Mouse (Mus musculus) gastrocnemius, adult 18-20 months (tissue): ENCODE data around the gene Myl10. TPM values are rescaled to one million over a fixed set of nuclear protein-coding genes. Genes with fewer than 3 reads are reported as not detected.
A peak's percentile ranks its signal among the peaks of the same experiment; 100 is the strongest.
"Not testable (repeated sequence)": the region's sequence is repeated elsewhere in the genome, so short reads cannot be mapped to it uniquely, and the experiment has no call there.

ENCODE experiments used
- DNase-seq: peaks from one replicate; pipeline ENCODE4 v3.0.0; 2021; ENCODE audit warnings: low spot score
- long read RNA-seq, 2 experiments: library from polyadenylated mRNA; stranded (forward); transcript quantifications; one replicate each; pipeline ENCODE4 v2.0.0; 2021
- total RNA-seq, 2 experiments: library from RNA; stranded (reverse); gene quantifications; 2 replicates each; pipeline ENCODE4 v1.2.3; 2021

Gene Myl10
- total RNA-seq = 1 to 10 TPM; 3.4 to 7.0 TPM
- long read RNA-seq, experiment 1 = 0 reads
- long read RNA-seq, experiment 2 = 0 reads

- DNase-seq = no peak
Observed at GRCm38 (mm10) chr5:136692784-136693183, at the start of gene Myl10. Gene Myl10 (plus strand): TSS chr5:136693146.

GRCm38 (mm10) chr5:136646731-136647328 lies 46.1 kb upstream of the Myl10 start:
- no peak for DNase-seq

GRCm38 (mm10) chr5:136649071-136649470 lies 43.9 kb upstream of the Myl10 start:
- DNase-seq = no peak

DNA sequence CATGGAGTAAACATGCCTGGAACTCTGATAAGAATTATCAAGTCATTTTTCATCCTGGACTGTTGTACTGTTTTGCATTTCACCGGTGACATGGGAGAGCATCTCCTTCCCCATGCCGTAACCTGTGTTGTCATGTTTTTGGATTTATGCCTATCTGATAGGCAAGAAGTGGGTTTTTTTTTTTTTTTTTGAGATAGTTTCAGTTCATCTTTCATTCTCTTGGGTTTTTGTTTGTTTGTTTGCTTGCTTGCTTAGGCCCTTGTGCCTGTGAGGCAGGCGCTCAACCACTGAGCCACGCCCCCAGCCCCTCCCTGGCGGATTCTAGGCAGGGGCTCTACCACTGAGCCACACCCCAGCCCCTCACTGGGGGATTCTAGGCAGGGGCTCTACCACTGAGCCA lies 43.3 kb upstream of the Myl10 start:
- no peak for DNase-seq

- DNase-seq = no peak
Observed at GRCm38 (mm10) chr5:136654481-136654880, 38.5 kb upstream of the Myl10 start.

DNA sequence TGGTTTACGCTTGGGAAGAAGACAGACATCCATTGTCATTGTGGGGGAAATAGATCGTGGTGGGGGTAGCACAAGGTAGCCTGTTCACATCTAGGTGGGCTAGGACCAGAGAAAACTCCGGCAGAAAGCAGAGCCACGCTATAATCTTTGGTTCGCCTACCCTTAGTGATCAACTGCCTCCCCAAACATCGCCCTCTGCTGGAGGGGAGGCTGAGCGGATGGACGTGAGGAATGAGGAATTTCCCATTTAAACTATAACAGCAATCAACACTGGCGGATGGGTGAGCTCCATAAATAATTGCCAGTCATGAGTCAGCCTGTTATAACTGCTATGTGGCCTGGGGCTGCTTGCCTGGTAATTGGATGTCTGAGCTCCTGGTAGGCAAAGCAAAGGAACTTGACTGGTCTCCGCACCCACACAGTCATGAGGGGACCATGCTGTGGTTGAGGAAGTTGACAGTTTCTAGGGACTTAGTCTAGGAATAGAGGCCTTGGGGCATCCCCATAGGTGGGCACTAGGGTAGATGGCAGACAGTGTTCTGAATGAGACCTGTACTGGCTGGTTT lies 36.0 kb upstream of the Myl10 start:
- no peak for DNase-seq

- not testable (repeated sequence) for DNase-seq
Observed at GRCm38 (mm10) chr5:136660721-136661120, 32.2 kb upstream of the Myl10 start.

DNA sequence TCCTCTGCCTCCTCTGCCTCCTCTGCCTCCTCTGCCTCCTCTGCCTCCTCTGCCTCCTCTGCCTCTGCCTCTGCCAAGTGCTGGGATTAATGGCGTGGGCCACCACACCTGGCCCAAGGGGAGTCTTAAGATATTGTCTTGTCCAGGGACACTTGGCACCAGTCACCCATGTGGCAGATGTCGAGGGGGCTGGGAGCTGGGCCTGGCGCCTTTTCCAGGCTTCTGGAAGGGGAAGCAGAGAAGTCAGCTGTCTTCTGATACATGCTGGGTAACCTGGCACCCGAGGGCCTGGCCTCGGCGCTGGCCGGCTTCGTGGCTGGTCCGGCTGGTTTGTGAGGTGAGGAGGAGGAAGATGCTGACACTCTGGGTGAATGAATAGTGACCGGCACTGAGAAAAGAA lies 30.7 kb upstream of the Myl10 start:
- no peak for DNase-seq

- DNase-seq = no peak
Observed at GRCm38 (mm10) chr5:136662822-136663221, 30.1 kb upstream of the Myl10 start.

- peak; percentile 70 for DNase-seq
Observed at GRCm38 (mm10) chr5:136664497-136664896, 28.4 kb upstream of the Myl10 start.

DNA sequence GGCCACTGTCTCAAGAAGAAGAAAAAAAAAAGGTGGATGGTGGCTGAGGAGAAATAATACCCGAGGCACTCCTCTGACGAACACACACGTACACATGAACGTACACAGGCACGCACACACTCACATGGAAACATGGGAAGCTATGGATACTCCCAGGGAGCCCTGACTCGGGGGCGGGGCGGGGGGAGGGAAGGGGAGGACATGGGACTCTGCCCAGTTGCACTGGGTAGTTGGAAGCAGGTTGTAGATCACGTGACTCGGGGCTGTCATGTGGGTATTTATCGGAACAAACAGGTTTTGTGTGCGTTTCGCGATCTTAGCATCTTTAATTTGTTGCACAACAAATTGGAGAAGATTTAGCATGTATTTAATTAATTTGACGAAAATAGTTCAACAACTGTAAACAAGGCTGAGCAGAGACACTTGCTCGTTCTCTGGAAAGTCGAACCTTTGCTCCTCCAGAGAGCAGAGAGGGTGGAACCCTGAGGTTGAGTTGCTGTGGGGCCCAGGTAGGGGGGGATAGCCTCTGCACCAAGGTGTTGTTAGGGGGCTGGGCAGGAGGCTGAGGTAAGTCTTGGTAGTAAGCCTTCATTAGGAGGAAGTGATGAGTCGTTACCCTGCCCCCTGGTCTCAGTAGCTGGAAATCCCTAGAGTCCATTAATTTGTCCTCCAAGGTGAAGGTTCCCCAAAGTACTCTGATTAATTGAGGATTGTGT lies 16.5 kb upstream of the Myl10 start:
- DNase-seq = no peak

DNA sequence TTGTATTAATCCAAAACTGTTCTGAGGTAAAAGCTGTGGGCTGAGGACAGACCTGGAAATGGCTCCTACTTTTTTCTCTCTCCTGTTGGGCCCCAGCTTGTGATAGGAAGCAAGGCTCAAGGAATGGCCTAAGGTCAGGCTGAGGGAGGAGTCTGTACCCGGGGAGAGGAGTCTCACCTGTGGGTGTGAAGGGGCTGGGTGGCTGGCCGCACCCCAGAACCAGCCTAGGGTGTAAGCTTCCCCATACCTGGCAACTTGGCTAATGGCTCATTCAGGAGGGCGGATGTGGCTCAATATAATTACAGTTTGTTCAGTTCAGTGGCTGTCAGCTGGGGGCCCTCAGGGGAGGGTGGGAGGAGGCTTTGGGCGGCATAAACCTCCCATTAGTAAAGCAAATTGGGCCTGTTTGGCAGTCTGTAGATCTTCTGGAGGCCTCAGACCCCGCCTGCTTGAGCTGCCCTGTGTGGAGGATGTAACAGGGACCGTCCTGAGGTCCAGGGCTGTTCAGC lies 14.1 kb upstream of the Myl10 start:
- DNase-seq = no peak

DNA sequence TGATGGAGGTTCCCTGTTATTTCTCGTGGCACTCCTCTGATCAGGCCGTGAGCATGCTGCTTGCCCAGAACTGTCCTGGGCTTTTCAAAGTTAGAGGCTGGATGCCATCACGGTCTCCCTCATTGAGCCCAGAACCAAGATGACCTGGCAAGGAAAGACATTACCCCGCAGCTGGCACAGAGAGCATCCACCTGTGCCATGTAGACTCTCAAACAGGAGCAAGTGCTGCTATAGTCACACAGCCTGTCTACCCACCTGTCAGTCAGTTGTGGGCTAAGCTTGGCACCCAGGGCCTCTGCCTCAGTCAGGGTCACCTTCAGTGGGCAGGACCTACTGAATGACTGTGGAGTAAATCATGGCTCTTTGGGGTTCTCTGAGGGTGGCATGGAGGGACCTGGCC lies 6.6 kb upstream of the Myl10 start:
- DNase-seq = peak; percentile 43

- DNase-seq = peak; percentile 74
Observed at GRCm38 (mm10) chr5:136687561-136687960, 5.4 kb upstream of the Myl10 start.

DNA sequence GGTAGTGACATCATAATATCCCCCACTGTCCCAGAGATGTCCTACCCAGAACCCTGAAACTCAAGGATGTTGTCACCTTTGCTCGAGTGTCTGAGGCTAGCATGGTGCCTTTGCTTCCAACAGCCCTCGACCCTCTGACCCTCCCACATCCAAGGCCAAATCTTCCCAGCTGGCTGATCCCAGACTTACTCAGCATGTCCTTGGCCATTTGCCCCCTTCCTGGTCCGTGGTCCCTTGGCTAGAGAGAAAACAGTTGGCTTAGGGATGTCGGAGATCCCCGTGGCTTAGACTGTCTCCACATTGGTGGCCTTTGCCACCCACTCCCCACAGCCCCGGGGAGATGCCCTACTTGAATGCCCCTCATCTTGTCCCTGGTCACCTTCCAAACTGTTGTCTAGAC lies 4.1 kb upstream of the Myl10 start:
- no peak for DNase-seq

DNA sequence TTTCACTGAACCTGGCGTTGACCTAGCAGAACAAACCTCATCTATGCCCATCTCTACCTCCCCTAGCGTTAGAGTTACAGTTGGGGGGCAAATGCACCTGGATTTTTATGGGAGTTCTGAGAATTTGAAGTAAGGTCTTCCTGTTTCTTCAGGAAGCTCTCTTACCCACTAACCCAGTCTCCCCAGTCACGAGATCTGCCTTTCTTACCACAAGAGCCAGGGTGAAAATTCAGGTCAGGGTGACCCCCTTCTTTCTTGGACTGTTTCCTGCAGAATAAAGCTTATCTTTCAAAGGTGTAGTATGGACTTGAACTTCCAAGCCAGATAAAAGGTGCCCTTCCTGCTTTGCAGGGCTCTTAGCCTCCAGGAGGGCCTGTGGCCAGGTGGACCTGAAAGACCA lies 1.8 kb upstream of the Myl10 start:
- no peak for DNase-seq

GRCm38 (mm10) chr5:136693418-136693817 lies 472 bp downstream of the Myl10 start:
- DNase-seq = no peak

GRCm38 (mm10) chr5:136694976-136695375 lies 2.0 kb downstream of the Myl10 start:
- DNase-seq = no peak

DNA sequence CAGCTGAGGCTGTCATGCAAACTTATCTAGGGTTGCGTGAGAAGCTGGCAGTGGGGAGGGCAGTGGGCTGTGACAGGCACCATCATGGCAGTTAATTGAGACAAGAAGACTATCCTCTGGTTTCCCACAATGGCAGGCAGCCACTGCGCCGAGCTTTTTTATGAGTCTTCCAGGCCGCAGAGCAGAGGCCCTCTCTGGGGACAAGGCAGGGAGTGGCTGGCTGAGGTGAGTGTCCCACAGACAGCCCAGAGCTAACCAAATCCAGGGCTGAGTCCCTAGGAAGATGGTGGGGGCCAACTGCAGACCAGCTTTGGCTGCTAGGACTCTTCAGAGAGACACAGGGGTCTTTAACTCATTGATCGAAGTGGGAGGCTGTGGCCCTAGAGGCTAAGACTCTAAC lies 3.6 kb downstream of the Myl10 start:
- no peak for DNase-seq

GRCm38 (mm10) chr5:136697618-136698017 lies 4.7 kb downstream of the Myl10 start:
- DNase-seq = no peak

GRCm38 (mm10) chr5:136702159-136702725 lies 9.3 kb downstream of the Myl10 start:
- no peak for DNase-seq

GRCm38 (mm10) chr5:136703751-136704150 lies 10.8 kb downstream of the Myl10 start:
- peak; percentile 77 for DNase-seq
